Mouse (Mus musculus) ES-Bruce4 (cell line): Measurements from ENCODE around the gene Sh3gl1. TPM values are rescaled to one million over a fixed set of nuclear protein-coding genes. Genes with fewer than 3 reads are reported as not detected.

ENCODE experiments used
- H3K27ac ChIP-seq: 2 replicates; pipeline ENCODE4 v1.5.1; 2012; ENCODE audit warnings: low read length, inconsistent platforms; ENCODE audit not compliant: insufficient read depth
- H3K27me3 ChIP-seq: 2 replicates; pipeline ENCODE4 v1.6.1; 2012; ENCODE audit warnings: mild to moderate bottlenecking, low read length, inconsistent platforms; ENCODE audit not compliant: control insufficient read depth, poor library complexity, insufficient read depth, severe bottlenecking
- H3K36me3 ChIP-seq: 2 replicates; pipeline ENCODE4 v1.6.1; 2012; ENCODE audit warnings: inconsistent platforms, mild to moderate bottlenecking, low read length, moderate library complexity; ENCODE audit not compliant: control insufficient read depth, poor library complexity, insufficient read depth, severe bottlenecking
- H3K4me1 ChIP-seq: one replicate; pipeline ENCODE4 v1.8.1; 2011; ENCODE audit warnings: low read length; ENCODE audit not compliant: control insufficient read depth, insufficient read depth
- H3K4me3 ChIP-seq: 2 replicates; pipeline ENCODE4 v1.5.1; 2011; ENCODE audit warnings: low read depth, mild to moderate bottlenecking, low read length
- H3K9ac ChIP-seq: 2 replicates; pipeline ENCODE4 v1.6.1; 2012; ENCODE audit warnings: low read depth, mild to moderate bottlenecking, inconsistent platforms; ENCODE audit not compliant: poor library complexity, severe bottlenecking
- H3K9me3 ChIP-seq: replicated peaks from 2 replicates; pipeline ENCODE4 v1.6.1; 2012; ENCODE audit warnings: mild to moderate bottlenecking, low read length, inconsistent platforms; ENCODE audit not compliant: control insufficient read depth, poor library complexity, insufficient read depth, severe bottlenecking
- CTCF ChIP-seq: IDR thresholded peaks from one replicate; pipeline ENCODE4 v1.8.1; 2011; ENCODE audit warnings: low read depth, low read length
- EP300 ChIP-seq: IDR thresholded peaks from 2 replicates; pipeline ENCODE4 v1.6.1; 2011; ENCODE audit warnings: low read depth, low read length; ENCODE audit not compliant: insufficient read depth
- POLR2A ChIP-seq: IDR thresholded peaks from one replicate; pipeline ENCODE4 v1.8.1; 2011; ENCODE audit warnings: low read length; ENCODE audit not compliant: insufficient read depth
- polyA plus RNA-seq: library from polyadenylated mRNA; stranded (reverse); fragments of >200 nt; gene quantifications from 2 replicates; pipeline ENCODE4 v1.2.4, GENCODE M21; 2011; ENCODE audit warnings: low read depth; ENCODE audit not compliant: missing spikeins, insufficient read depth, insufficient read length

The Sh3gl1 gene
- polyA plus RNA-seq, 1 experiment: 52.3 TPM

DNA sequence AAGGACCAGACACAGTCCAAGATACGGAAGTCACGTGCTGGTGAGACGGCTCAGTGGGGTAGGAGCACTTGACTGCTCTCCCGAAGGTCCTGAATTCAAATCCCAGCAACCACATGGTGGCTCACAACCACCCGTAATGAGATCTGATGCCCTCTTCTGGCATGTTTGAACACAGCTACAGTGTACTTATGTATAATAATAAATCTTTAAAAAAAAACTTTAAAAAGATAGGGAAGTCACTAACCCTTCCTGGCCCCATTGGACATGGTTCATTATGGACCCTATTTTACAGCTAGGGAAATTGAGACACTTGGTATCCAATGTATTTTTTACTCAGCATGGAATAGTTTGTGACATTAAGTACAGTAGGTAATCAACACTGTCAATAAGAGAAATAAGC, 41.1 kb upstream of the Sh3gl1 start:
- no peak overlapping the region for H3K27ac ChIP-seq
- no peaks in the 10 kb centered on the region for H3K4me1 ChIP-seq
- no peak overlapping the region for H3K4me3 ChIP-seq
- H3K9ac ChIP-seq: no peak overlapping the region
- H3K27me3 ChIP-seq: no peaks in the 10 kb centered on the region
- no peaks in the 10 kb centered on the region for H3K9me3 ChIP-seq
- no peak for TF ChIP-seq CTCF
- TF ChIP-seq EP300: no peak
- TF ChIP-seq POLR2A: no peak
- peaks cover 2% of the 10 kb centered on the region; the same call in 1 of the 2 replicates for H3K36me3 ChIP-seq

DNA sequence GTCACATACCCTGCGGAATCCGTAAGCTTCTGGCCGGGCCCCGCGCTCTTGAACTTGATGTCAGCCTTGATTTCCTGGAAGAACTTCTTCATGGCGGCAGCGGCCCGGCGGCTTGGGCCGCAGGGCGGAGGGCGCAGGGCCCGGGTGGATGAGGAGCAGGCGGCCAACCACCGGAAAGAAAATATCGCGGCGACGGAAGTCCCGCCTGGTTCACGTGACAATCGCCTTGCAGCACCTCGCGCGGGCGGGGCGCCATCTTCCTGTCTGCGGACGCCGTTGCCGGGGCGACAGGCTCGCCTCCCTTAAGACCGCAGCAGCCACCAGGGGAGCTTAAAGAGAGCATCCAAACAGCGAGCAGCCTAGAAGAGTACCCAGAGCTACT, 38.4 kb upstream of the Sh3gl1 start, which contains the start of gene Ubxn6:
Gene Ubxn6 (minus strand): TSS at position 202 of the 382 bp plus-strand sequence.
- H3K4me1 ChIP-seq: no peaks in the 10 kb centered on the region
- H3K9me3 ChIP-seq: no peaks in the 10 kb centered on the region
- H3K4me3 ChIP-seq: peak within 1 kb of the TSS; percentile 78
- H3K36me3 ChIP-seq: peaks cover 8% of the 10 kb centered on the region; the same call in 1 of the 2 replicates
- no peak for TF ChIP-seq POLR2A
- no peak for TF ChIP-seq EP300
- TF ChIP-seq CTCF: no peak
- H3K9ac ChIP-seq: peak within 1 kb of the TSS; percentile 77
- H3K27me3 ChIP-seq: no peaks in the 10 kb centered on the region
- H3K27ac ChIP-seq: peak within 1 kb of the TSS; percentile 77

DNA sequence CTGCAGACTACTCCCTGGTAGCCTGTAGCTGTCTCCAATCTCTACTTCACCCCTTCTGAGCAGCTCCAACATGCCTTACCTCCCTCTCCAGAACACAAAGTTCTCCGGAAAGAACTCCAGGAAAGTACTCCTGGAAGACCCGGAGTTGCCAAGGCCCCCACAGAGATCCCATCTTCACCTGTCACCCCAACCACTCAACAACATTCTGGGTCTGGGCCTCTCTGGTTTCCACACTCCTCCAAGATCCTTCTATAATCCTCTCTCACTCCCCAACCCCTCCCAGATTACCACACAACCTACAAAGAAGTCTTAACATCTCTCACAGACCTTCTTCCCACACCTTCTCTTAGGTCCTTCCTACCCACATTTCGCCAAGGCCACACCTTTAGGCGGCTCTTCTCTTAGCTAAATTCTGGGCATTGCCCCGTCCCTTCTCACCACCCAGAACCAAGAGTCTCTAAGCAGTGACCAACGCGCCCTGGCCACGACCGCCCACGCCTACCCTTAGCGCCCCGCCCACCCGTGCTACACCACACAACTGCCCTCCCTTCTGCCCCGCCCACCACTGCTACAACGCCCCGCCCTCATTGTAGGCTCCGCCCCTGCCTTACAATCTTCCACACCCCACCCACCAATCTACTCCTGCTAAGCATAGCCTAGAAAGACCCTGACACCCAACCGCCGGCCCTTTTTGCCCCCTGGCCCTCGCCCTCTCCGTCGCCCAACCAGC, 37.8 kb upstream of the Sh3gl1 start:
- Histone ChIP-seq H3K4me1 (no peaks in the 10 kb centered on the region), H3K36me3 (peaks cover 8% of the 10 kb centered on the region; the same call in 1 of the 2 replicates), H3K4me3 (peak overlapping the region; percentile 78), H3K9me3 (no peaks in the 10 kb centered on the region), H3K27ac (peak overlapping the region; percentile 77), H3K9ac (peak overlapping the region; percentile 77), H3K27me3 (no peaks in the 10 kb centered on the region)
- TF ChIP-seq POLR2A (no peak), EP300 (no peak), CTCF (no peak)

DNA sequence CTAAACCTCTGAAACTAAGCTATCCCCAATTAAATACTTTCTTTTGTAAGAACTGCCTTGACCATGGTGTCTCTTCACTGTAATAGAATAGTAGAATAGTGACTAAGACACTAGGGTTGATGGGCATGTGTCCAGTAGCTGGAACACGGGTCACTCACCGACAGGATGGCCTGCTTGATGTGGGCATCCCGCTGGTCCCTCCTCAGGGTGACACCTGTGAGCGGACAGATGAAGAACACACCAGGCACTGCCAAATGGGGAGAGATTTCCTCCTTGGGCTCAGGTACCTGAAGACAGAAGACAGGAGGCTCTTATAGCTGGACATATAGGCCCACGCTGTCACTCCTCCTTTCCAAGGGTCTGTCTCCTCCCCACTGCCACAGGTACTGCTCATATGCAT, 35.8 kb upstream of the Sh3gl1 start:
- no peak overlapping the region for H3K4me3 ChIP-seq
- H3K9me3 ChIP-seq: no peaks in the 10 kb centered on the region
- peaks cover 21% of the 10 kb centered on the region for H3K36me3 ChIP-seq
- H3K9ac ChIP-seq: no peak overlapping the region
- TF ChIP-seq EP300 (no peak), POLR2A (no peak), CTCF (no peak)
- H3K27me3 ChIP-seq: no peaks in the 10 kb centered on the region
- no peaks in the 10 kb centered on the region for H3K4me1 ChIP-seq
- no peak overlapping the region for H3K27ac ChIP-seq

DNA sequence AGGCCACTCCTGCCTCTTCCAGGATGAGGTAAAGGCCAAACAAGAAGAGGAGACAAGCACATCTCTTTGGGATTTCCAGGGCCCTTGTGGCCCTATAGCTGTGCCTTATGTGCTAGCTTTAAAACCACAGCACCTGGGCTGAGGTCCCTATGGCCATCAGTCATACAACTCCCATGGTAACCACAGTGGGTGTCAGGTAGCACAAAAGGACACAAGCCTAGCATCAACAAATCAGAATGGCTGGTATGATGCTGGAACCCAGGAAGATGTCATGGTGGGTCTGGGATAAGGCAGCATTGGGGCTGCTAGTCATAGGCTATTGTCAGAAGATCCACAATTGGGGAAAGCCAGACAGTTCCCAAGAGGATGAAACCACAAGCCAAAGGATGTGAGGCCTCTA, 34.7 kb upstream of the Sh3gl1 start:
- Histone ChIP-seq H3K4me1 (no peaks in the 10 kb centered on the region), H3K36me3 (peaks cover 28% of the 10 kb centered on the region), H3K4me3 (no peak overlapping the region), H3K27ac (no peak overlapping the region), H3K27me3 (no peaks in the 10 kb centered on the region), H3K9me3 (no peaks in the 10 kb centered on the region), H3K9ac (no peak overlapping the region)
- TF ChIP-seq POLR2A (no peak), CTCF (no peak), EP300 (no peak)

DNA sequence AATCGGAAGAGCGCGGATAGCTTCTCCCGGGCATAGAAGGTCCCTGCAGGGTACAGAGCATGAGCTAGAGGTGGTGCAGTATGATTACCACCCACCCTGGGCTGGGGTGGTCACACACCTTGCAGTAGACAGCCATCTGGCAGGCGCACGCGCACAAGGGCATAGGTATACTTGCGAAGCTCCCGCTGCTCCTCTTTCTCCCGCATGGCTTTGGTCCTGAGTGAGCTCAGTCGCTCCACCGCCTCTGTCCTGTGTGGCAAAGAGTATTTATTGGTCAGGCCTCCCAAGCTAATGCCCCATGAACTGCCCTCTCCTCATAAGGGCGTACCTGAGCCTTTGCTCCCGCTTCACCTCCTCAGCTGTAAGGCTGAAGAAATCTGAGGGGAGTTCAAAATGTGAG, 32.6 kb upstream of the Sh3gl1 start:
- Histone ChIP-seq H3K4me1 (no peaks in the 10 kb centered on the region), H3K9ac (peak overlapping the region; percentile 19), H3K9me3 (no peaks in the 10 kb centered on the region), H3K4me3 (peak overlapping the region; percentile 7; the same call in 1 of the 2 replicates), H3K27ac (no peak overlapping the region), H3K27me3 (no peaks in the 10 kb centered on the region), H3K36me3 (peaks cover 42% of the 10 kb centered on the region)
- TF ChIP-seq EP300 (no peak), CTCF (no peak), POLR2A (no peak)
